Mouse (Mus musculus) left cerebral cortex, adult 9 months (tissue): ENCODE measurements at regions not wholly inside any gene's neighbourhood (a gene's known extent, or its start where the extent isn't known, plus 50 kb on each side); places are given as distances from the start of the nearest gene placed in this dataset.
"Not testable (repeated sequence)": the region's sequence is repeated elsewhere in the genome, so short reads cannot be mapped to it uniquely, and the experiment has no call there.

Experiments
- DNase-seq, 2 experiments: peaks; one replicate each; pipeline ENCODE4 v3.0.0; 2022; ENCODE audit warnings: low spot score in 2 of 2

DNA sequence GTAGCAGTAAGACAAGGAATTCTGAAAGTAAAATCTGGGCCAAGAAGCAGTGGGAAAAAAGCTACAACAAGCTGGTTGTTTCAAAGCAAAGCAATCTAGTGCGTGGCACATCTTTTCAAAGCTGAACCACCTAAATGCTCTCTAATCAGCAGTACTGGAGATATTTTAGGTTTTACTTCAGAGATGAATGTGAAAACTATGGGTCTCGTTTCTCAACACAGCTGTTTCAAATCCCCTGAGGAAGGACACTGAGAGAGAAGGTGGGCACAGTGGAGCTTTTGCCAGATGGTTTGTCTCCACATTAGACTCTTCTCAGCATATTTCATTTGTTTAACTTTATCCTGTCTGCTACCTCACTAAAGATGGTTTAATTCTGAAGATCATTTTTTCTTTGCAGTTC is 183.8 kb upstream of the Gria3 start:
- DNase-seq, result peak; percentile 0 to 8

DNA sequence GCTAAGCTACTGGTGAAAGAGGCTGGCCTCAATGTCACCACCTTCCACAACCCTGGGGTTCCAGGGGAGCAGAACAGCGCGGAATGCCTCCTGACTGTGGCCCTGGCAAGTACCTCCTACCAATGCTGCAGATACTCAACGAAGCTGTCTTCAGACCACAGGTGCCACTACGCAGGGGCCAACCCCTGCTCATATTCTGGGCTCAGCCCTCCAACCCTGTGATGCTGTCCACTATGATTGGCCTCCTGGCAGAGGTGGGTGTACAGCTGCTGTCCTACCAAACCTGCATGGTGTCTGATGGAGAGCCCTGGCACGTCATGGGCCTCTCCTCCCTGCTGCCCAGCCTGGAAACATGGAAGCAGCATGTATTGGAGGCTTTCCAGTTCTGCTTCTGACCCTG is 150.9 kb upstream of the Gria3 start:
- not testable (repeated sequence) for DNase-seq

DNA sequence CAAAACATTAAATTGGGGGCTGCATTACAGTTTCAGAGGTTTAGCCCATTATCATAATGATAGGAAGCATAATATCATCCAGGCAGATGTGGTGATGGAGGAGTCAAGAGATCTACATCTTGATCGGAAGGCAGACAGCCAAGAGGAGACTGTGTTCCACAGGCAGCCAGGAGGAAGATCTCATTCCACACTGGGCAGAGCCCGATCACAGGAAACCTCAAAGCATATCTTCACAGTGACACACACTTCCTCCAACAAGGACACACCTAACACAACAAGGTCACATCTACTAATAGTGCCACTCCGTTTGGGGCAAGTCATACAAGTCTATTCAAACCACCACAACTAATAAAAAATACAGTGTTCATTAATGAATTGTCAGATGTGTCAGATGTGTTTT is 147.7 kb upstream of the Gria3 start:
- no peak for DNase-seq

DNA sequence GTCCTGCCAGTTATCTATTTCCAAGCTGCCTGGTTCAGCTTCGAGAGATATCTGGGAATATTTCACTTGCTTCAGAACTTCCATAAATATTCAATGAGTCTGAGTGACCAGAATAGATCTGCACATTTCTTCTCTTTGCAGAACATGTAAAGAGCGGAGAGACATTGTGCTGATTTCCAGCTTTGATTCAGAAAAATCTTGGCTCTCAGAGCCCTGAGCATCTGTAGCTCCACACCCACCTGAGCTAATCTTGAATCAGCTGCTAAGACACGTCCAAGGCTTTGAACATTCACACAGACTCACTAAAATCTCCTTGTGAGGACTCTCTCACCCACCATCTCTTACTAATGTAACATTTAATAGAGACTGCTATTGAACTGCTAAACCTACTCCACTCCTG is 146.0 kb upstream of the Gria3 start:
- DNase-seq, result peak; percentile 42 to 69

DNA sequence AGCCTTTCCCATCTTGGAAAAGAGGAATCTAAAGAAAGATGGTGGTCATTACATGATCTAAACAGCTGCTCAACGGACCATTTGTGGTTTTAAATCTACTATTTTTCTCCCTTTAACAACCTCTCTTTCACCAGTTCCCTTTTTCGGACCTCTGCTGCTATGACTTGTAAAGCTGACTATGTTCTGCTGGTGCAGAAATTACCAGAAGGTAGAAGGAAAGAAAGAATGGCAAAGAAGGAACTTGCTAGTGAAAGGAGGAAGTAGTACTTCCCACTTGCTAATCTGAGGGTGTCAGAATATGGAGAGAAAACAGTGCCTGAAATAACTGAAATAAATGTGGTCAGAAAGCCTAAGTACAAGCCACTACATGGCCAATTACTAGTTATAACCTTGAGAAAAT is 109.6 kb upstream of the Gria3 start:
- DNase-seq, result no peak

DNA sequence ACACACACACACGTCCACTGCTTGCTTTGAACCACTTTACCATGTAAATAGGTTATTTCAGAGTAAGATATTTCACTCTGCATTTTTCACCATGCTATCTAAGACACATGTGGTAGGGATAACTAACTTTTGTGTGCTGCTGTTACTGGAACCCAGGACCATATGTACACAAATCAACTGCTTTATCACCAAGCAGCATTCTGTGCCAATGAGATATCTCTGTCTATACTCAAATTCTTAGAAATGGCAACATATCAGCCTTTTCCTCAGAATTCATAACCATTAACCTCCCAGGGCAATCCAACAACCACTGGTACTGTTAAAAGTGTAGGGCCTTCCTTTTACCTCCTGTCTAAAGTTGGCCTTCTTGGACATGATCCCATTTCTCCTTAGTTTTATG is 84.2 kb upstream of the Gria3 start:
- DNase-seq, result no peak

DNA sequence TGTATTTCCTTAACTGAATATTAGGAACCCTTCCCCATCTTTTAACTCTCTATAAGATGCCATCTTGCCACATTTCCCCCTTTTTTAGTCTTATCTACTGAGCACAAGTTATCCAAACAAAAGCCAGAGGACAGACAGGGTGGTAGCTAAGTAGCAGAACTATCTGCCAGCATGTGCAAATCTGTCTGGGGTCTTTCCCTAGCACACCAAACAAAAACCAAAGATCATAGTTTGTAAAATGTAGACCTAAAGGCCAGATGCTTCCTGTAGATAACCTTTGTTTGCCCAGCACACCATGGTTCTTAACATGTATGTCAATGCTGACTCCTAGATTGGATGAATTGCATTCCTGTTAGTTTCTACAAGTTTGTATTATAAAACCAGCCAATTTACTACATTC is 82.9 kb upstream of the Gria3 start:
- no peak for DNase-seq

DNA sequence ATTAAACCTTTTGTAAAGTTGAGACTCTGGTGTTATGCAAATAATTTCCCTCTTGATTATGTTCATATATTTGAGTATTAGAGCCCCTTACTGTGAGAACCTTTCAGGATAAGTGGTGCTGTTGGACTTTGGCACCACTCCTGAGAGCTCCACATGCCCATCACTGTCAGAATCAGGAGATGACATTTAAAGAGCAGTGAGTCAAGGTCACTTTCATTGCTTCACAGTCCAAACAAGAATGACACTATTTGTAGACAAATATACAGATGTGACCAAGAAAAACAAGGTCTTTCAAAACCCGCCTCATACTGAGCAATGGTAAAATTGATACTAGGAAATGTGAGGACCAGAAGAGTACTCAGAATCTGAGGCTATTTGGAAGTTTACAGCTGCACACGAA is 80.8 kb upstream of the Gria3 start:
- DNase-seq, result no peak
